Mouse (Mus musculus): ENCODE results near the gene Tgfbr1. TPM values are rescaled to one million over a fixed set of nuclear protein-coding genes. Genes with fewer than 3 reads are reported as not detected.
"Not testable (repeated sequence)": the region's sequence is repeated elsewhere in the genome, so short reads cannot be mapped to it uniquely, and the experiment has no call there.

Gene Tgfbr1
- polyA plus RNA-seq, 1 experiment, result 0.79 TPM

GRCm38 (mm10) chr4:47363134-47363533 lies 10.1 kb downstream of the Tgfbr1 start:
- Histone ChIP-seq H3K4me1 (peaks cover 50% of the 10 kb centered on the region), H3K9me3 (peaks cover 3% of the 10 kb centered on the region; the same call in 1 of the 2 replicates), H3K36me3 (replicated peaks; ENCODE audit: low read length) (peaks cover 5% of the 10 kb centered on the region), H3K27me3 (replicated peaks) (no peaks in the 10 kb centered on the region), H3K4me3 (replicated peaks) (no peak overlapping the region)
- TF ChIP-seq GATA1 (IDR thresholded peaks at IDR 0.05; ENCODE audit: borderline replicate concordance, low read length), result no peak
- no peak for TF ChIP-seq FLI1 (IDR thresholded peaks at IDR 0.05; ENCODE audit: low read length)

GRCm38 (mm10) chr4:47368717-47369116 lies 15.7 kb downstream of the Tgfbr1 start:
- no peak overlapping the region for H3K4me3 ChIP-seq (replicated peaks)
- peaks cover 3% of the 10 kb centered on the region; the same call in 1 of the 2 replicates for H3K9me3 ChIP-seq
- TF ChIP-seq FLI1 (IDR thresholded peaks at IDR 0.05; ENCODE audit: low read length) (no peak), GATA1 (IDR thresholded peaks at IDR 0.05; ENCODE audit: borderline replicate concordance, low read length) (no peak)

GRCm38 (mm10) chr4:47378716-47379115 lies 25.7 kb downstream of the Tgfbr1 start:
- Histone ChIP-seq H3K9me3 (peaks cover 3% of the 10 kb centered on the region; the same call in 1 of the 2 replicates), H3K4me3 (replicated peaks) (no peak overlapping the region), H3K36me3 (replicated peaks; ENCODE audit: low read length) (peaks cover 4% of the 10 kb centered on the region), H3K4me1 (peaks cover 50% of the 10 kb centered on the region), H3K27me3 (replicated peaks) (no peaks in the 10 kb centered on the region)
- TF ChIP-seq GATA1 (IDR thresholded peaks at IDR 0.05; ENCODE audit: borderline replicate concordance, low read length) (no peak), FLI1 (IDR thresholded peaks at IDR 0.05; ENCODE audit: low read length) (no peak)

More at GRCm38 (mm10) chr4:47368717-47369116, 15.7 kb downstream of the Tgfbr1 start:
- no peaks in the 10 kb centered on the region for H3K27me3 ChIP-seq (replicated peaks)
- H3K36me3 ChIP-seq (replicated peaks; ENCODE audit: low read length), result peaks cover 5% of the 10 kb centered on the region
- peaks cover 37% of the 10 kb centered on the region for H3K4me1 ChIP-seq

GRCm38 (mm10) chr4:47382426-47382825 lies 29.4 kb downstream of the Tgfbr1 start:
- H3K4me1 ChIP-seq, result peaks cover 33% of the 10 kb centered on the region
- H3K9me3 ChIP-seq, result no peaks in the 10 kb centered on the region
- TF ChIP-seq FLI1 (IDR thresholded peaks at IDR 0.05; ENCODE audit: low read length), result no peak
- no peak for TF ChIP-seq GATA1 (IDR thresholded peaks at IDR 0.05; ENCODE audit: borderline replicate concordance, low read length)
- H3K36me3 ChIP-seq (replicated peaks; ENCODE audit: low read length), result peaks cover 12% of the 10 kb centered on the region
- no peak overlapping the region for H3K4me3 ChIP-seq (replicated peaks)
- H3K27me3 ChIP-seq (replicated peaks), result no peaks in the 10 kb centered on the region

- not testable (repeated sequence) for H3K4me1 ChIP-seq; H3K4me3 ChIP-seq (replicated peaks); H3K9me3 ChIP-seq; H3K27me3 ChIP-seq (replicated peaks)
- H3K36me3 ChIP-seq (replicated peaks; ENCODE audit: low read length), result peaks cover 21% of the 10 kb centered on the region
Measured at GRCm38 (mm10) chr4:47391926-47392325, 38.9 kb downstream of the Tgfbr1 start.

GRCm38 (mm10) chr4:47396251-47396650 lies 43.2 kb downstream of the Tgfbr1 start:
- H3K4me3 ChIP-seq (replicated peaks), result no peak overlapping the region
- peaks cover 43% of the 10 kb centered on the region for H3K36me3 ChIP-seq (replicated peaks; ENCODE audit: low read length)
- H3K27me3 ChIP-seq (replicated peaks), result no peaks in the 10 kb centered on the region
- peaks cover 36% of the 10 kb centered on the region for H3K4me1 ChIP-seq
- TF ChIP-seq GATA1 (IDR thresholded peaks at IDR 0.05; ENCODE audit: borderline replicate concordance, low read length), result no peak
- TF ChIP-seq FLI1 (IDR thresholded peaks at IDR 0.05; ENCODE audit: low read length), result no peak
- H3K9me3 ChIP-seq, result no peaks in the 10 kb centered on the region

GRCm38 (mm10) chr4:47397951-47398687 lies 45.1 kb downstream of the Tgfbr1 start:
- no peaks in the 10 kb centered on the region for H3K27me3 ChIP-seq (replicated peaks)
- H3K4me1 ChIP-seq, result peaks cover 50% of the 10 kb centered on the region
- no peak overlapping the region for H3K4me3 ChIP-seq (replicated peaks)
- peaks cover 45% of the 10 kb centered on the region for H3K36me3 ChIP-seq (replicated peaks; ENCODE audit: low read length)
- H3K9me3 ChIP-seq, result no peaks in the 10 kb centered on the region
- TF ChIP-seq GATA1 (IDR thresholded peaks at IDR 0.05; ENCODE audit: borderline replicate concordance, low read length) (no peak), FLI1 (IDR thresholded peaks at IDR 0.05; ENCODE audit: low read length) (no peak)

- Histone ChIP-seq H3K36me3 (replicated peaks; ENCODE audit: low read length) (peaks cover 54% of the 10 kb centered on the region), H3K4me3 (replicated peaks) (no peak overlapping the region), H3K4me1 (peaks cover 50% of the 10 kb centered on the region), H3K27me3 (replicated peaks) (no peaks in the 10 kb centered on the region), H3K9me3 (no peaks in the 10 kb centered on the region)
- no peak for TF ChIP-seq GATA1 (IDR thresholded peaks at IDR 0.05; ENCODE audit: borderline replicate concordance, low read length)
- TF ChIP-seq FLI1 (IDR thresholded peaks at IDR 0.05; ENCODE audit: low read length), result no peak
Measured at GRCm38 (mm10) chr4:47399824-47400223, 46.8 kb downstream of the Tgfbr1 start.

- TF ChIP-seq GATA1 (IDR thresholded peaks at IDR 0.05; ENCODE audit: borderline replicate concordance, low read length) (no peak), FLI1 (IDR thresholded peaks at IDR 0.05; ENCODE audit: low read length) (no peak)
- Histone ChIP-seq H3K4me3 (replicated peaks) (peak overlapping the region; percentile 73), H3K27me3 (replicated peaks) (no peaks in the 10 kb centered on the region), H3K4me1 (peaks cover 50% of the 10 kb centered on the region), H3K9me3 (no peaks in the 10 kb centered on the region), H3K36me3 (replicated peaks; ENCODE audit: low read length) (peaks cover 55% of the 10 kb centered on the region)
Measured at GRCm38 (mm10) chr4:47400314-47400713, 47.3 kb downstream of the Tgfbr1 start.

GRCm38 (mm10) chr4:47402200-47402599 lies 49.2 kb downstream of the Tgfbr1 start:
- Histone ChIP-seq H3K9me3 (no peaks in the 10 kb centered on the region), H3K36me3 (replicated peaks; ENCODE audit: low read length) (peaks cover 51% of the 10 kb centered on the region), H3K4me3 (replicated peaks) (no peak overlapping the region), H3K27me3 (replicated peaks) (no peaks in the 10 kb centered on the region), H3K4me1 (peaks cover 52% of the 10 kb centered on the region)
- TF ChIP-seq FLI1 (IDR thresholded peaks at IDR 0.05; ENCODE audit: low read length) (no peak), GATA1 (IDR thresholded peaks at IDR 0.05; ENCODE audit: borderline replicate concordance, low read length) (no peak)
